Mouse (Mus musculus): ENCODE measurements at regions not wholly inside any gene's neighbourhood (a gene's known extent, or its start where the extent isn't known, plus 50 kb on each side); places are given as distances from the start of the nearest gene placed in this dataset.

GRCm38 (mm10) chr14:120607801-120608200, 129.6 kb downstream of the Rap2a start:
- WGBS, result 95% methylated on average over 3 of the region's 3 CpGs

GRCm38 (mm10) chr14:120611311-120611710, 133.1 kb downstream of the Rap2a start:
- no peak for TF ChIP-seq CTCF (IDR thresholded peaks at IDR 0.05; ENCODE audit: low read depth)
- no peak for ATAC-seq
- Histone ChIP-seq H3K27ac (ENCODE audit: low read depth, low read length) (no peak overlapping the region), H3K27me3 (replicated peaks; ENCODE audit: control insufficient read depth, insufficient read depth, low read length) (no peaks in the 10 kb centered on the region), H3K4me1 (replicated peaks; ENCODE audit: control insufficient read depth, insufficient read depth, low read length) (no peaks in the 10 kb centered on the region), H3K4me3 (ENCODE audit: low read depth, low read length) (no peak overlapping the region), H3K9ac (ENCODE audit: low read depth, low read length) (no peak overlapping the region), H3K36me3 (ENCODE audit: control insufficient read depth, insufficient read depth) (no peaks in the 10 kb centered on the region), H3K4me2 (replicated peaks; ENCODE audit: low read depth) (no peak overlapping the region), H3K9me3 (ENCODE audit: control insufficient read depth) (no peaks in the 10 kb centered on the region)
- whole genome bisulfite sequencing, result 96% methylated on average over 1 of the region's 1 CpGs

More at GRCm38 (mm10) chr14:120607801-120608200, 129.6 kb downstream of the Rap2a start:
- Histone ChIP-seq H3K27ac (ENCODE audit: low read depth, low read length) (no peak overlapping the region), H3K36me3 (ENCODE audit: control insufficient read depth, insufficient read depth) (no peaks in the 10 kb centered on the region), H3K4me2 (replicated peaks; ENCODE audit: low read depth) (no peak overlapping the region), H3K4me3 (ENCODE audit: low read depth, low read length) (no peak overlapping the region), H3K9ac (ENCODE audit: low read depth, low read length) (no peak overlapping the region), H3K27me3 (replicated peaks; ENCODE audit: control insufficient read depth, insufficient read depth, low read length) (no peaks in the 10 kb centered on the region), H3K4me1 (replicated peaks; ENCODE audit: control insufficient read depth, insufficient read depth, low read length) (no peaks in the 10 kb centered on the region), H3K9me3 (ENCODE audit: control insufficient read depth) (no peaks in the 10 kb centered on the region)
- no peak for ATAC-seq
- no peak for TF ChIP-seq CTCF (IDR thresholded peaks at IDR 0.05; ENCODE audit: low read depth)

GRCm38 (mm10) chr14:120626223-120626935, 148.1 kb downstream of the Rap2a start:
- Histone ChIP-seq H3K9me3 (ENCODE audit: control insufficient read depth) (no peaks in the 10 kb centered on the region), H3K27me3 (replicated peaks; ENCODE audit: control insufficient read depth, insufficient read depth, low read length) (no peaks in the 10 kb centered on the region), H3K9ac (ENCODE audit: low read depth, low read length) (no peak overlapping the region), H3K4me1 (replicated peaks; ENCODE audit: control insufficient read depth, insufficient read depth, low read length) (no peaks in the 10 kb centered on the region), H3K4me3 (ENCODE audit: low read depth, low read length) (no peak overlapping the region), H3K27ac (ENCODE audit: low read depth, low read length) (no peak overlapping the region), H3K36me3 (ENCODE audit: control insufficient read depth, insufficient read depth) (no peaks in the 10 kb centered on the region), H3K4me2 (replicated peaks; ENCODE audit: low read depth) (no peak overlapping the region; the same call in 1 of the 2 replicates)
- WGBS, result 41% methylated on average over 9 of the region's 9 CpGs
- no peak for TF ChIP-seq CTCF (IDR thresholded peaks at IDR 0.05; ENCODE audit: low read depth)
- peak; percentile 88 for ATAC-seq

- TF ChIP-seq CTCF (IDR thresholded peaks at IDR 0.05; ENCODE audit: low read depth), result no peak
- H3K27me3 ChIP-seq (replicated peaks; ENCODE audit: control insufficient read depth, insufficient read depth, low read length), result no peaks in the 10 kb centered on the region
- no peaks in the 10 kb centered on the region for H3K4me1 ChIP-seq (replicated peaks; ENCODE audit: control insufficient read depth, insufficient read depth, low read length)
- no peak overlapping the region for H3K4me3 ChIP-seq (ENCODE audit: low read depth, low read length)
- 73% methylated on average over 4 of the region's 4 CpGs for WGBS
- H3K27ac ChIP-seq (ENCODE audit: low read depth, low read length), result no peak overlapping the region
- H3K4me2 ChIP-seq (replicated peaks; ENCODE audit: low read depth), result no peak overlapping the region; the same call in 1 of the 2 replicates
- H3K9ac ChIP-seq (ENCODE audit: low read depth, low read length), result no peak overlapping the region
- H3K36me3 ChIP-seq (ENCODE audit: control insufficient read depth, insufficient read depth), result no peaks in the 10 kb centered on the region
- ATAC-seq, result no peak
- H3K9me3 ChIP-seq (ENCODE audit: control insufficient read depth), result no peaks in the 10 kb centered on the region
Observed at GRCm38 (mm10) chr14:120626936-120627277, 148.7 kb downstream of the Rap2a start.

GRCm38 (mm10) chr14:120632771-120633170, 154.5 kb downstream of the Rap2a start:
- WGBS, result 93% methylated on average over 5 of the region's 5 CpGs

GRCm38 (mm10) chr14:120636726-120637400, 158.6 kb downstream of the Rap2a start:
- Histone ChIP-seq H3K4me2 (replicated peaks; ENCODE audit: low read depth) (no peak overlapping the region), H3K9me3 (ENCODE audit: control insufficient read depth) (no peaks in the 10 kb centered on the region), H3K27me3 (replicated peaks; ENCODE audit: control insufficient read depth, insufficient read depth, low read length) (no peaks in the 10 kb centered on the region), H3K9ac (ENCODE audit: low read depth, low read length) (no peak overlapping the region), H3K36me3 (ENCODE audit: control insufficient read depth, insufficient read depth) (no peaks in the 10 kb centered on the region), H3K4me1 (replicated peaks; ENCODE audit: control insufficient read depth, insufficient read depth, low read length) (no peaks in the 10 kb centered on the region), H3K27ac (ENCODE audit: low read depth, low read length) (no peak overlapping the region), H3K4me3 (ENCODE audit: low read depth, low read length) (no peak overlapping the region)
- ATAC-seq, result no peak
- TF ChIP-seq CTCF (IDR thresholded peaks at IDR 0.05; ENCODE audit: low read depth), result no peak
- WGBS, result 89% methylated on average over 6 of the region's 6 CpGs

More at GRCm38 (mm10) chr14:120632771-120633170, 154.5 kb downstream of the Rap2a start:
- H3K4me1 ChIP-seq (replicated peaks; ENCODE audit: control insufficient read depth, insufficient read depth, low read length), result no peaks in the 10 kb centered on the region
- H3K4me2 ChIP-seq (replicated peaks; ENCODE audit: low read depth), result no peak overlapping the region
- H3K36me3 ChIP-seq (ENCODE audit: control insufficient read depth, insufficient read depth), result no peaks in the 10 kb centered on the region
- H3K4me3 ChIP-seq (ENCODE audit: low read depth, low read length), result no peak overlapping the region
- H3K9ac ChIP-seq (ENCODE audit: low read depth, low read length), result no peak overlapping the region
- no peaks in the 10 kb centered on the region for H3K9me3 ChIP-seq (ENCODE audit: control insufficient read depth)
- H3K27me3 ChIP-seq (replicated peaks; ENCODE audit: control insufficient read depth, insufficient read depth, low read length), result no peaks in the 10 kb centered on the region
- TF ChIP-seq CTCF (IDR thresholded peaks at IDR 0.05; ENCODE audit: low read depth), result no peak
- ATAC-seq, result no peak
- no peak overlapping the region for H3K27ac ChIP-seq (ENCODE audit: low read depth, low read length)
